Mouse (Mus musculus) hematopoietic stem cell, adult 5-6 weeks (primary cell): ENCODE data around the gene Ttll6. TPM values are rescaled to one million over a fixed set of nuclear protein-coding genes. Genes with fewer than 3 reads are reported as not detected.
"Not testable (repeated sequence)": the region's sequence is repeated elsewhere in the genome, so short reads cannot be mapped to it uniquely, and the experiment has no call there.

Experiments
- ATAC-seq, 2 experiments: fragments of 125-278 bp in 1 of 2; replicated peaks in 1 of 2; 2 replicates each; pipeline ENCODE4 v1.8.0; 2016 to 2017; ENCODE audit warnings: inconsistent platforms in 2 of 2, mild to moderate bottlenecking in 2 of 2, moderate number of reproducible peaks in 2 of 2, low read depth in 1 of 2, moderate TSS enrichment in 1 of 2; ENCODE audit not compliant: low FRiP score in 2 of 2, poor library complexity in 2 of 2, severe bottlenecking in 2 of 2, insufficient read depth in 1 of 2, low TSS enrichment in 1 of 2
- total RNA-seq: library from RNA; stranded (forward); fragments of 172-1452, 232-1000 nt; gene quantifications from 2 replicates; pipeline ENCODE4 v1.2.3, GENCODE M21; 2017

The Ttll6 gene
- total RNA-seq, result not detected in 2 replicates

GRCm38 (mm10) chr11:96133239-96133865 is at the start of gene Ttll6:
Ttll6 (plus strand) TSS chr11:96133786.
- ATAC-seq, result peak; percentile 37 to 69; a peak in 2 of 4 replicates

- ATAC-seq, result no peak
These were observed 45.6 kb upstream of the Ttll6 start for GRCm38 (mm10) chr11:96087981-96088380.

- no peak for ATAC-seq
These were observed 42.5 kb upstream of the Ttll6 start for GRCm38 (mm10) chr11:96091073-96091472.

GRCm38 (mm10) chr11:96092674-96093291 is 40.8 kb upstream of the Ttll6 start:
- no peak for ATAC-seq

DNA sequence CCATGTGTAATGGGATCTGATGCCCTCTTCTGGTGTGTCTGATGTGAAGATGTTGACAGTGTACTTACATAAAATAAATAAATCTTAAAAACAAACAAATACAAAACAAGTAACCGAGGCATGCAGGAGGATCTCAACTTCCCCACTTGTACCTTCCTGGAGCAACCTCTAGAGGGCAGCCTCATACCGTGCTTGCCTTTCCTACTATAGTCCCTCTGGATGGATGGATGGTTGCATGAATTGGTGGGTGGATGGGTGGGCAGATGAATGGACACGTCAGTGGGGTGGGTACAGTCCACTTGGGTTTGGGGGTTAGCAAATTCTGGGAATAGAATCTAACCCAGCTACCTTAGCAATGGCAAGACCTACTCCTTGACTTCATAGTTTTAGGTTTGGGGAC is 40.2 kb upstream of the Ttll6 start:
- peak; percentile 60 to 73; a peak in 3 of 4 replicates for ATAC-seq

GRCm38 (mm10) chr11:96108376-96108775 is 25.2 kb upstream of the Ttll6 start:
- ATAC-seq, result no peak

DNA sequence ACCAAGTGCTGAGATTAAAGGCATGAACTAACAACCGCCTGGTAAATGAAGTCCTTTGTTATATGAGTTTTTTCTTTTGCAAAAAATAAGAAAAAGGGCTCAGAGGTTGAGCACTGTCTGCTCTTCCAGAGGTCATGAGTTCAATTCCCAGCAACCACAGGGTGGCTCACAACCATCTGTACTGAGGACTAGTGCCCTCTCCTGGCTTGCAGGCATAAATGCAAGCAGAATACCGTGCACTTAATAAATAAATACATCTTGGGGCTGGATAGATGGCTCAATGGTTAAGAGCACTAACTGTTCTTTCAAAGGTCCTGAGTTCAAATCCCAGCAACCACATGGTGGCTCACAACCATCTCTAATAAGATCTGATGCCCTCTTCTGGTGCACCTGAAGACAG is 22.6 kb upstream of the Ttll6 start:
- ATAC-seq, result not testable (repeated sequence)

GRCm38 (mm10) chr11:96111751-96112150 is 21.8 kb upstream of the Ttll6 start, which contains the start of gene Calcoco2:
Calcoco2 (minus strand) TSS chr11:96111964.
- ATAC-seq, result no peak

DNA sequence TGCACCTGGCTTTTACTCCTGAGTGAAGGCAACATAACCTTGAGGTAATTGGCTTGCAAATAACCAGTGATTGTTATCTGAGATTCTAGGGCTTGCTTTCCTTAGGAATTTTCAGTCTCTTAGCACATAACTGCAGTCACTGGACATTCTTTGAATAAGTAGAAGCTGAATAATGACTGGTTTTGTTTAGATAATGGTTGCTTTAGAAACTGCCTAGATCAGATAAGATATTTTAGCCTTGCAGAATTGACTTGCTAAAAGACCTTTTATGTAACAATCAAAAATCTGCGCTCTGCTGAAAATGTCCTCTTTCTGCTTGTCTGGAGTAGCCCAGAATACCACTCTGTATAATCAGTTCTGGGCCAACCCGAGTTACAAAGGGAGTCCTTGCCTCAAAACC is 19.5 kb upstream of the Ttll6 start:
- ATAC-seq, result no peak

GRCm38 (mm10) chr11:96115416-96115815 is 18.2 kb upstream of the Ttll6 start:
- no peak for ATAC-seq

DNA sequence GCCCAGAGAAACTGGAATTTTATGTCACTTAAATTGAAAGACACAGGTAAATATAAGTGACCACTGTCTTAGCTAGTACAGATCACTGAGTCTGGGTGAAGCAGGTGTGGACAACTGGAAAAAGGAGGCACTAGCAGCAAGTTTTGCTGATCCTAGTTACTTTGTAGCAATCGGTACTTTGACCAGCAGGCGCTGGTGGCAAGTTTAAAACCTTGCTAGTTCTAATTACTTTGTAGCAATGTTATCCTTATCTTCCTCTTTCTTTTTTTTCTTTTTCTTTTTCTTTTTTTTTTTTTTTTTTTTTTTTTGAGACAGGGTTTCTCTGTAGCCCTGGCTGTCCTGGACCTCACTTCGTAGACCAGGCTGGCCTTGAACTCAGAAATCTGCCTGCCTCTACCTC is 17.5 kb upstream of the Ttll6 start:
- no peak for ATAC-seq

- ATAC-seq, result not testable (repeated sequence)
These were observed 16.7 kb upstream of the Ttll6 start for GRCm38 (mm10) chr11:96116925-96117324.

DNA sequence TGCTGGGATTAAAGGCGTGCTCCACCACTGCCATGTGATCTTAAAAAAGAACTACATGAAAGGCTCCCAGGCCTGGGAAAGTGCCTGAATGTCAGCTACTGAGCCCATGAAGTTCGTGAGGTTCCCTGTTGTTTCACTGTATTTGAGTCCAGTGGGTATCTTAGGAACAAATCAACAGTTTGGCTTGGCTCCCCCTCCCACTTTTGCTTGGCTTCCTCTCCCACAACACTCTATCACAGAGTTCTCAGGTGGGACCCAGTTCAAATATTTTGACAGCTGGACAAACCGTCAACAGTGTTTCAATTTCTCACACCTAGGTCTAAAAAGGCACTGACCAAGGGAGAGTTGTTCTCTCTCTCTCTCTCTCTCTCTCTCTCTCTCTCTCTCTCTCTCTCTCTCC is 14.2 kb upstream of the Ttll6 start:
- ATAC-seq, result no peak

DNA sequence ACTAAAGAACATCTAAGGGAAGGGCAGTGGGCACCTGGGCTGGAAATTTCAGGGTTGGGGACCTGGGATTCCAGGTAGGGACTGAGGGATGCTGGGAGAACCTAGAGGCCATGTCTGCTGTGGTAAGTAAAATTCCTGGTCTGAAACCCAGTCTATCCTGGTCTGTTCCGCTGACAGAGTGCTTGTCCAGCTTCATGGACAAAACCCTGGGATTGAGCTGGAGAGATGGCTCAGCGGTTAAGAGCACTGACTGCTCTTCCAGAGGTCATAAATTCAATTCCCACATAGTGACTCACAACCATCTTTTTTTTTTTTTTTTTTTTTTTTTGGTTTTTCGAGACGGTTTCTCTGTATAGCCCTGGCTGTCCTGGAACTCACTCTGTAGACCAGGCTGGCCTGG is 10.8 kb upstream of the Ttll6 start:
- ATAC-seq, result not testable (repeated sequence)

- ATAC-seq, result peak; percentile 46 to 62; a peak in 3 of 4 replicates
These were observed 9.3 kb upstream of the Ttll6 start for GRCm38 (mm10) chr11:96124052-96124914.

- ATAC-seq, result no peak
These were observed 3.0 kb upstream of the Ttll6 start for GRCm38 (mm10) chr11:96130606-96131005.

GRCm38 (mm10) chr11:96135847-96136246 is 2.3 kb downstream of the Ttll6 start:
- no peak for ATAC-seq

DNA sequence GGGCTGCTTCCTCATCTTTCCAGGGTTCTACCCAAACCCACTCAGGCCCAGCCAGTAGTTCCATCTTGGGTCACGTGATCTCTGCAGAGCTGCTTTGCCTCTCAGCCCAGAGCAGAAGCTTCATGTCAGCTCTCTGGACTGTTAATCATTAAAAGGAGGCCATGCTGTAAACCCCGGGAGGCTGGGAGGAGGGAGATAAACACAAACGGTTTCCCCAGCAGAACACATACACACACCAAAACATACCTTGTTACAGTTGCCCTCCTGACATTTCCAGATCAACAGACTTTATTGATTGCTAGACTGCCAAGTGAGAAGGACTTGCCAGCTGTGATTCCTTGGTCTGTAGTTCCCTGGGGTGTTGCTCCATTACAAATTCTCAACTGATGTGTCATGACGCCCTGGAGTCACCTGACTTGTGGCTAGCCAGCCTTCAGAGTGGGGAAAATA is 7.2 kb downstream of the Ttll6 start:
- no peak for ATAC-seq
